Mouse (Mus musculus) CH12.LX (cell line): ENCODE measurements around the gene Olfr665. TPM values are rescaled to one million over a fixed set of nuclear protein-coding genes. Genes with fewer than 3 reads are reported as not detected.
"Not testable (repeated sequence)": the region's sequence is repeated elsewhere in the genome, so short reads cannot be mapped to it uniquely, and the experiment has no call there.

ENCODE experiments used
- DNase-seq: peaks from one replicate; pipeline ENCODE4 v3.0.0-alpha.2; 2013; ENCODE audit errors: extremely low read depth
- H3K27ac ChIP-seq: 2 replicates; pipeline ENCODE4 v1.5.1; 2012; ENCODE audit warnings: low read depth, mild to moderate bottlenecking, control low read depth, moderate library complexity; ENCODE audit not compliant: insufficient read depth
- H3K27me3 ChIP-seq: replicated peaks from 2 replicates; pipeline ENCODE3; 2012; ENCODE audit warnings: inconsistent platforms
- H3K36me3 ChIP-seq, 2 experiments: replicated peaks in 1 of 2; 2 replicates each; pipeline versions ENCODE3 to v1.6.1; 2012; ENCODE audit warnings: inconsistent platforms in 1 of 2, low read length in 1 of 2, mild to moderate bottlenecking in 1 of 2, mixed read lengths in 1 of 2, moderate library complexity in 1 of 2; ENCODE audit not compliant: control insufficient read depth in 1 of 2, insufficient read depth in 1 of 2
- H3K4me1 ChIP-seq, 2 experiments: 2 replicates each; pipeline ENCODE4 v1.6.1; 2012; ENCODE audit warnings: inconsistent platforms in 1 of 2, moderate library complexity in 1 of 2; ENCODE audit not compliant: insufficient read depth in 2 of 2, control insufficient read depth in 1 of 2
- H3K4me2 ChIP-seq: 2 replicates; pipeline ENCODE4 v1.6.1; 2012; ENCODE audit warnings: low read depth, mild to moderate bottlenecking, control low read depth; ENCODE audit not compliant: poor library complexity, insufficient read depth, severe bottlenecking
- H3K4me3 ChIP-seq, 3 experiments: fragments of 150-350 bp in 1 of 3; sonication (generic) in 1 of 3; replicated peaks in 1 of 3; 2 replicates each; pipeline versions ENCODE3 to v1.5.1; 2011 to 2012; ENCODE audit warnings: low read depth in 2 of 3, low read length in 2 of 3, mild to moderate bottlenecking in 2 of 3, moderate library complexity in 2 of 3, control low read depth in 1 of 3, improper control_type of control experiment in 1 of 3, inconsistent platforms in 1 of 3, mixed read lengths in 1 of 3; ENCODE audit not compliant: poor library complexity in 1 of 3
- H3K79me2 ChIP-seq: replicated peaks from 2 replicates; pipeline ENCODE4 v1.6.1; 2012; ENCODE audit warnings: mild to moderate bottlenecking, moderate library complexity; ENCODE audit not compliant: control insufficient read depth, poor library complexity, insufficient read depth, severe bottlenecking; ENCODE audit errors: extremely low read depth
- H3K9ac ChIP-seq: 2 replicates; pipeline ENCODE4 v1.6.1; 2012; ENCODE audit warnings: low read depth, mild to moderate bottlenecking, control low read depth, moderate library complexity; ENCODE audit not compliant: insufficient read depth
- H3K9me3 ChIP-seq: replicated peaks from 2 replicates; pipeline ENCODE3; 2012; ENCODE audit warnings: low read length, inconsistent platforms, mixed read lengths
- BHLHE40 ChIP-seq: IDR thresholded peaks from 2 replicates; pipeline ENCODE4 v1.6.1; 2011; ENCODE audit warnings: mild to moderate bottlenecking, low read depth, low read length, improper control_type of control experiment
- CTCF ChIP-seq, 2 experiments: IDR thresholded peaks in 1 of 2; conservative IDR thresholded peaks in 1 of 2; 2 replicates each; pipeline ENCODE4 v1.5.1; 2011 to 2012; ENCODE audit warnings: low read depth in 2 of 2, low read length in 2 of 2, improper control_type of control experiment in 1 of 2, inconsistent platforms in 1 of 2, mild to moderate bottlenecking in 1 of 2, moderate library complexity in 1 of 2
- ELF1 ChIP-seq: IDR thresholded peaks from 2 replicates; pipeline ENCODE4 v1.6.1; 2014; ENCODE audit warnings: low read depth, mild to moderate bottlenecking, inconsistent platforms, low read length, improper control_type of control experiment
- EP300 ChIP-seq: IDR thresholded peaks from 2 replicates; pipeline ENCODE4 v1.6.1; 2011; ENCODE audit warnings: low read length, improper control_type of control experiment
- ETS1 ChIP-seq: conservative IDR thresholded peaks from 2 replicates; pipeline ENCODE4 v1.6.1; 2012; ENCODE audit warnings: low read depth, mild to moderate bottlenecking, inconsistent platforms, low read length, improper control_type of control experiment, moderate library complexity
- GABPA ChIP-seq: IDR thresholded peaks from 2 replicates; pipeline ENCODE4 v1.6.1; 2012; ENCODE audit warnings: low read depth, low read length, improper control_type of control experiment, inconsistent platforms; ENCODE audit not compliant: insufficient replicate concordance
- HCFC1 ChIP-seq: IDR thresholded peaks from 2 replicates; pipeline ENCODE4 v1.6.1; 2012; ENCODE audit warnings: low read depth, mild to moderate bottlenecking, inconsistent platforms, low read length, improper control_type of control experiment
- JUN ChIP-seq: IDR thresholded peaks from 2 replicates; pipeline ENCODE4 v1.6.1; 2011; ENCODE audit warnings: low read depth, mild to moderate bottlenecking, low read length, improper control_type of control experiment, moderate library complexity; ENCODE audit not compliant: insufficient read depth
- KAT2A ChIP-seq: IDR thresholded peaks from 2 replicates; pipeline ENCODE4 v1.6.1; 2012; ENCODE audit warnings: low read length, improper control_type of control experiment, inconsistent platforms; ENCODE audit not compliant: insufficient replicate concordance
- MAFK ChIP-seq: IDR thresholded peaks from 2 replicates; pipeline ENCODE4 v1.6.1; 2011; ENCODE audit warnings: low read length, improper control_type of control experiment; ENCODE audit not compliant: insufficient replicate concordance
- MYC ChIP-seq: IDR thresholded peaks from 2 replicates; pipeline ENCODE4 v1.6.1; 2011; ENCODE audit warnings: low read depth, mild to moderate bottlenecking, improper control_type of control experiment, low read length
- NRF1 ChIP-seq: IDR thresholded peaks from 2 replicates; pipeline ENCODE4 v1.6.1; 2014; ENCODE audit warnings: low read depth, mild to moderate bottlenecking, inconsistent platforms, low read length, improper control_type of control experiment, moderate library complexity
- PAX5 ChIP-seq: IDR thresholded peaks from 2 replicates; pipeline ENCODE4 v1.6.1; 2012; ENCODE audit warnings: low read length, inconsistent platforms, mixed read lengths
- POLR2A ChIP-seq: IDR thresholded peaks from 2 replicates; pipeline ENCODE4 v1.6.1; 2011; ENCODE audit warnings: low read depth, mild to moderate bottlenecking, improper control_type of control experiment, low read length
- POLR2AphosphoS2 ChIP-seq: IDR thresholded peaks from 2 replicates; pipeline ENCODE4 v1.6.1; 2011; ENCODE audit warnings: low read depth, low read length, improper control_type of control experiment
- TBP ChIP-seq: conservative IDR thresholded peaks from 2 replicates; pipeline ENCODE4 v1.6.1; 2011; ENCODE audit warnings: low read depth, low read length, improper control_type of control experiment
- USF2 ChIP-seq: conservative IDR thresholded peaks from 2 replicates; pipeline ENCODE4 v1.6.1; 2011; ENCODE audit warnings: low read depth, low read length, improper control_type of control experiment
- dilution Hi-C: fragments of 300-500 bp; cut with MboI; formaldehyde crosslinking; loops from 2 replicates; pipeline ENCODE4 v1.14.3; 2020; ENCODE audit warnings: low sequenced_read_pairs; ENCODE audit not compliant: extremely low pct_unique_long_range_greater_than_20kb, extremely low pct_ligation_motif_present
- in situ Hi-C: fragments of 300-500 bp; cut with MboI; formaldehyde crosslinking; loops from 3 replicates; pipeline ENCODE4 v1.14.3; 2019; ENCODE audit warnings: low sequenced_read_pairs, low pct_ligation_motif_present, low pct_unique_long_range_greater_than_20kb, mixed read lengths
- polyA plus RNA-seq: library from polyadenylated mRNA; unstranded; fragments of >175 nt; gene quantifications from 2 replicates; pipeline ENCODE4 v1.2.1, GENCODE M21; 2012; ENCODE audit warnings: low read depth; ENCODE audit not compliant: insufficient read length
- total RNA-seq, 2 experiments: library from RNA; depleted of rRNA; stranded (reverse); fragments of 300-350 nt in 1 of 2; fragments of >200 nt in 1 of 2; gene quantifications; 2 replicates each; pipeline ENCODE4 v1.2.3; 2012 to 2014

The Olfr665 gene
- total and polyA plus RNA-seq, 3 experiments: not detected

DNA sequence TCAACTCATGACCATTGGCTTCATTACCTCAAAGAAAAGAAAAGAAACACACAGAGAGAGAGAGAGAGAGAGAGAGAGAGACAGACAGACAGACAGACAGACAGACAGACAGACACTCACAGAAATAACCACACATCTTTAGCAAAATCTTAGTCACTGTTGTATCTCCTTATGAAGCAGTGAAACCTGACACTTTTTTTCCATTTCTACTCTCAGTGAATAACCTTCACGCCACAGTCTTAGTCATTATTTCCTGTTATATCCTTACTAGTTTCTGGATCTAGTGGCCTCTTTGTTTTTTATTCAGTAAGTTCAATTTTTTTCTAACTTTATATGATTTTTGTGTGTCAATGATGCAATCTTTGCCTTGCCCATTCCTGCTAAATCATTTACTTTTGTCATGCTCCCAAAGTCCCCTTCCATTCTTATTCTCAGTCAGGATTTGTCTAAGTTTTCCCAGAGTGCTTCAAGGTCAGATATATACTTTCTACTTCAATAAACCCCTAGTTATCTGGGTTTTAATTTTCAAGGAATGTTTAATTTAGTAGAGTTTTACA lies 34.0 kb upstream of the Olfr665 start:
- Histone ChIP-seq H3K36me3 (no peaks in the 10 kb centered on the region), H3K9ac (no peak overlapping the region), H3K4me1 (no peaks in the 10 kb centered on the region), H3K27me3 (no peaks in the 10 kb centered on the region), H3K27ac (no peak overlapping the region), H3K9me3 (no peaks in the 10 kb centered on the region), H3K79me2 (no peaks in the 10 kb centered on the region), H3K4me2 (no peak overlapping the region), H3K4me3 (no peak overlapping the region)
- in situ Hi-C loops (no loop called here), dilution Hi-C loops (no loop called here)
- TF ChIP-seq PAX5 (no peak), USF2 (no peak), EP300 (peak; percentile 47; the same call in 1 of the 2 replicates), BHLHE40 (no peak), HCFC1 (no peak), MAFK (no peak), CTCF (conservative IDR thresholded peaks at IDR 0.05 in 1 of 2, IDR thresholded peaks at IDR 0.05 in 1 of 2; ENCODE audit: low read depth in 2 of 2, low read length in 2 of 2) (no peak), JUN (peak; percentile 9; the same call in 1 of the 2 replicates), MYC (no peak), TBP (no peak), ELF1 (no peak), ETS1 (peak; percentile 23; the same call in 1 of the 2 replicates), NRF1 (no peak)
- peak; percentile 17 for DNase-seq

- H3K27ac ChIP-seq, H3K4me1 ChIP-seq, H3K36me3 ChIP-seq, H3K4me2 ChIP-seq, H3K4me3 ChIP-seq, in situ Hi-C loops, H3K9ac ChIP-seq, dilution Hi-C loops, H3K9me3 ChIP-seq, H3K27me3 ChIP-seq, H3K79me2 ChIP-seq, DNase-seq: not testable (repeated sequence)
Observed at GRCm38 (mm10) chr7:104851546-104851945, 26.3 kb upstream of the Olfr665 start.

GRCm38 (mm10) chr7:104855248-104855750 lies 22.5 kb upstream of the Olfr665 start:
- DNase-seq: peak; percentile 8
- H3K79me2 ChIP-seq: no peaks in the 10 kb centered on the region
- H3K36me3 ChIP-seq: no peaks in the 10 kb centered on the region
- no peaks in the 10 kb centered on the region for H3K4me1 ChIP-seq
- no peaks in the 10 kb centered on the region for H3K27me3 ChIP-seq
- dilution Hi-C loops: no loop called here
- no peak for TF ChIP-seq KAT2A
- TF ChIP-seq POLR2A: no peak
- TF ChIP-seq GABPA: no peak
- no peak for TF ChIP-seq USF2
- no peak for TF ChIP-seq POLR2AphosphoS2
- no peak for TF ChIP-seq PAX5
- TF ChIP-seq, all 38 proteins: peak for 0
- H3K4me2 ChIP-seq: no peak overlapping the region
- no peak overlapping the region for H3K4me3 ChIP-seq
- H3K9me3 ChIP-seq: no peaks in the 10 kb centered on the region
- H3K27ac ChIP-seq: no peak overlapping the region
- in situ Hi-C loops: no loop called here
- no peak overlapping the region for H3K9ac ChIP-seq

DNA sequence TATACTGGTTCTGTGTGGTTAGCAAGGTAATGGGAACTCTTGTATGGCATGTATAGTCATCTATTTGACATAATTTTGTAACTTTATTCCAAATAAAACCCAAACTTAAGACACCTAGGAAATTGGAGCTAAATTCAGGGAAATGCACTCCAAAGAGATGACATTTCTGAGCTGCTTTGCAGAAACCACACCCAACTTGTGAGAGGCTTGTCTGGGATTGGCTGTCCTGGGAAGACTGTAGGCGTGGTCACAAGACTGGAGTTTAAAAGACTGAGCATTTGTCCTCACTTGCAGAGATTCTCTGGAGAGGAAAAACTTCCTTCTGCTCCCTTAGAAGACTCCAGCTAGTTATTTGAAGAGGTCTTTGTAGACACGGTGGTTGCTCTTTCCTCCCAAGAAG lies 21.1 kb upstream of the Olfr665 start, which contains the start of gene Usp17la:
Gene Usp17la (plus strand): TSS at position 301 of the 400 bp plus-strand sequence.
- H3K27me3 ChIP-seq, H3K9ac ChIP-seq, in situ Hi-C loops, H3K4me1 ChIP-seq, DNase-seq, H3K4me3 ChIP-seq, H3K79me2 ChIP-seq, H3K36me3 ChIP-seq, H3K4me2 ChIP-seq, dilution Hi-C loops, H3K9me3 ChIP-seq, H3K27ac ChIP-seq: not testable (repeated sequence)
